Mouse (Mus musculus): ENCODE measurements around the gene Uvrag. TPM values are rescaled to one million over a fixed set of nuclear protein-coding genes. Genes with fewer than 3 reads are reported as not detected.
A peak's percentile ranks its signal among the peaks of the same experiment; 100 is the strongest.
"Not testable (repeated sequence)": the region's sequence is repeated elsewhere in the genome, so short reads cannot be mapped to it uniquely, and the experiment has no call there.

Gene Uvrag
- polyA plus RNA-seq, 2 experiments from 2014 or later: 6.7 to 8.9 TPM

- ATAC-seq: no peak
Observed at GRCm38 (mm10) chr7:99094336-99094735, 46.6 kb downstream of the Uvrag start.

- ATAC-seq: no peak
Observed at GRCm38 (mm10) chr7:99091915-99092645, 48.9 kb downstream of the Uvrag start.

- no peak for ATAC-seq
Observed at GRCm38 (mm10) chr7:99089716-99090115, 51.2 kb downstream of the Uvrag start.

GRCm38 (mm10) chr7:99088576-99089346, 52.2 kb downstream of the Uvrag start:
- no peak for ATAC-seq

- no peak for ATAC-seq
Observed at GRCm38 (mm10) chr7:99087581-99087980, 53.4 kb downstream of the Uvrag start.

GRCm38 (mm10) chr7:99086646-99087443, 54.1 kb downstream of the Uvrag start:
- ATAC-seq: peak; percentile 88

GRCm38 (mm10) chr7:99085249-99085648, 55.7 kb downstream of the Uvrag start:
- ATAC-seq: no peak

GRCm38 (mm10) chr7:99079522-99079921, 61.4 kb downstream of the Uvrag start:
- ATAC-seq: no peak

GRCm38 (mm10) chr7:99078805-99079204, 62.1 kb downstream of the Uvrag start:
- no peak for ATAC-seq

GRCm38 (mm10) chr7:99077234-99077633, 63.7 kb downstream of the Uvrag start:
- no peak for ATAC-seq

GRCm38 (mm10) chr7:99075101-99075500, 65.8 kb downstream of the Uvrag start:
- ATAC-seq: no peak

- no peak for ATAC-seq
Observed at GRCm38 (mm10) chr7:99073734-99074372, 67.1 kb downstream of the Uvrag start.

GRCm38 (mm10) chr7:99067710-99068109, 73.2 kb downstream of the Uvrag start:
- no peak for ATAC-seq

- ATAC-seq: no peak
Observed at GRCm38 (mm10) chr7:99065920-99066319, 75.0 kb downstream of the Uvrag start.

GRCm38 (mm10) chr7:99065391-99065831, 75.5 kb downstream of the Uvrag start:
- ATAC-seq: no peak

GRCm38 (mm10) chr7:99064795-99065194, 76.1 kb downstream of the Uvrag start:
- no peak for ATAC-seq

GRCm38 (mm10) chr7:99062263-99062662, 78.7 kb downstream of the Uvrag start:
- ATAC-seq: not testable (repeated sequence)

- ATAC-seq: no peak
Observed at GRCm38 (mm10) chr7:99061056-99061680, 79.8 kb downstream of the Uvrag start.

GRCm38 (mm10) chr7:99060476-99060875, 80.5 kb downstream of the Uvrag start:
- no peak for ATAC-seq

- ATAC-seq: no peak
Observed at GRCm38 (mm10) chr7:99059934-99060333, 81.0 kb downstream of the Uvrag start.

GRCm38 (mm10) chr7:99057053-99057630, 83.8 kb downstream of the Uvrag start:
- ATAC-seq: no peak

- no peak for ATAC-seq
Observed at GRCm38 (mm10) chr7:99053626-99054025, 87.3 kb downstream of the Uvrag start.
